Mouse (Mus musculus): Measurements from ENCODE around the gene Dtx4. TPM values are rescaled to one million over a fixed set of nuclear protein-coding genes. Genes with fewer than 3 reads are reported as not detected.

Dtx4 gene
- polyA plus RNA-seq, 1 experiment from 2014 or later: 6.1 TPM

GRCm38 (mm10) chr19:12462851-12463721 is 38.2 kb downstream of the Dtx4 start:
- Histone ChIP-seq H3K4me1 (ENCODE audit: insufficient read depth, low read length) (no peaks in the 10 kb centered on the region), H3K4me3 (ENCODE audit: low read length) (no peak overlapping the region), H3K27ac (ENCODE audit: low read length) (no peak overlapping the region), H3K27me3 (ENCODE audit: insufficient read depth, low read length) (no peaks in the 10 kb centered on the region), H3K36me3 (ENCODE audit: insufficient read depth, low read length) (no peaks in the 10 kb centered on the region), H3K4me2 (replicated peaks; ENCODE audit: low read depth, low read length) (no peak overlapping the region), H3K9ac (replicated peaks; ENCODE audit: low read length) (no peak overlapping the region), H3K9me3 (ENCODE audit: low read length) (no peaks in the 10 kb centered on the region)
- no peak for ATAC-seq (ENCODE audit: low FRiP score, low TSS enrichment)
- 69% methylated on average over 7 of the region's 7 CpGs for WGBS

GRCm38 (mm10) chr19:12460282-12461249 is 40.7 kb downstream of the Dtx4 start, which contains the start of gene Mpeg1:
Gene Mpeg1 (plus strand): TSS chr19:12460779.
- WGBS: 77% methylated on average over 11 of the region's 11 CpGs
- Histone ChIP-seq H3K27me3 (ENCODE audit: insufficient read depth, low read length) (no peaks in the 10 kb centered on the region), H3K4me2 (replicated peaks; ENCODE audit: low read depth, low read length) (no peak within 1 kb of the TSS), H3K27ac (ENCODE audit: low read length) (no peak within 1 kb of the TSS), H3K36me3 (ENCODE audit: insufficient read depth, low read length) (no peaks in the 10 kb centered on the region), H3K4me3 (ENCODE audit: low read length) (no peak within 1 kb of the TSS), H3K9me3 (ENCODE audit: low read length) (no peaks in the 10 kb centered on the region), H3K9ac (replicated peaks; ENCODE audit: low read length) (no peak within 1 kb of the TSS), H3K4me1 (ENCODE audit: insufficient read depth, low read length) (no peaks in the 10 kb centered on the region)
- no peak for ATAC-seq (ENCODE audit: low FRiP score, low TSS enrichment)

GRCm38 (mm10) chr19:12459516-12459915 is 41.7 kb downstream of the Dtx4 start:
- H3K36me3 ChIP-seq (ENCODE audit: insufficient read depth, low read length): no peaks in the 10 kb centered on the region
- H3K27ac ChIP-seq (ENCODE audit: low read length): no peak overlapping the region
- 56% methylated on average over 4 of the region's 4 CpGs for WGBS
- no peak overlapping the region for H3K9ac ChIP-seq (replicated peaks; ENCODE audit: low read length)
- no peak overlapping the region for H3K4me2 ChIP-seq (replicated peaks; ENCODE audit: low read depth, low read length)
- H3K27me3 ChIP-seq (ENCODE audit: insufficient read depth, low read length): no peaks in the 10 kb centered on the region
- H3K9me3 ChIP-seq (ENCODE audit: low read length): no peaks in the 10 kb centered on the region
- H3K4me1 ChIP-seq (ENCODE audit: insufficient read depth, low read length): no peaks in the 10 kb centered on the region
- no peak for ATAC-seq (ENCODE audit: low FRiP score, low TSS enrichment)
- H3K4me3 ChIP-seq (ENCODE audit: low read length): no peak overlapping the region

- no peaks in the 10 kb centered on the region for H3K4me1 ChIP-seq (ENCODE audit: insufficient read depth, low read length)
- ATAC-seq (ENCODE audit: low FRiP score, low TSS enrichment): peak; percentile 46; the same call in 1 of the 2 replicates
- no peaks in the 10 kb centered on the region for H3K27me3 ChIP-seq (ENCODE audit: insufficient read depth, low read length)
- H3K4me2 ChIP-seq (replicated peaks; ENCODE audit: low read depth, low read length): peak overlapping the region; percentile 38
- H3K9ac ChIP-seq (replicated peaks; ENCODE audit: low read length): no peak overlapping the region
- 0 out of 2 replicates have a peak overlapping the region, but pooled peaks have one; percentile 12 for H3K4me3 ChIP-seq (ENCODE audit: low read length)
- WGBS: 35% methylated on average over 12 of the region's 12 CpGs
- H3K36me3 ChIP-seq (ENCODE audit: insufficient read depth, low read length): no peaks in the 10 kb centered on the region
- H3K9me3 ChIP-seq (ENCODE audit: low read length): no peaks in the 10 kb centered on the region
- H3K27ac ChIP-seq (ENCODE audit: low read length): 0 out of 2 replicates have a peak overlapping the region, but pooled peaks have one; percentile 1
Measured at GRCm38 (mm10) chr19:12457401-12458066, 43.7 kb downstream of the Dtx4 start.

GRCm38 (mm10) chr19:12445014-12445413 is 56.2 kb downstream of the Dtx4 start:
- no peaks in the 10 kb centered on the region for H3K27me3 ChIP-seq (ENCODE audit: insufficient read depth, low read length)
- 81% methylated on average over 3 of the region's 3 CpGs for whole genome bisulfite sequencing
- no peaks in the 10 kb centered on the region for H3K36me3 ChIP-seq (ENCODE audit: insufficient read depth, low read length)

GRCm38 (mm10) chr19:12442560-12442959 is 58.7 kb downstream of the Dtx4 start:
- no peak overlapping the region for H3K4me3 ChIP-seq (ENCODE audit: low read length)
- H3K27me3 ChIP-seq (ENCODE audit: insufficient read depth, low read length): no peaks in the 10 kb centered on the region
- WGBS: 75% methylated on average over 4 of the region's 4 CpGs
- no peaks in the 10 kb centered on the region for H3K9me3 ChIP-seq (ENCODE audit: low read length)
- no peak overlapping the region for H3K9ac ChIP-seq (replicated peaks; ENCODE audit: low read length)
- H3K4me2 ChIP-seq (replicated peaks; ENCODE audit: low read depth, low read length): no peak overlapping the region
- H3K36me3 ChIP-seq (ENCODE audit: insufficient read depth, low read length): no peaks in the 10 kb centered on the region
- no peaks in the 10 kb centered on the region for H3K4me1 ChIP-seq (ENCODE audit: insufficient read depth, low read length)
- no peak overlapping the region for H3K27ac ChIP-seq (ENCODE audit: low read length)
- no peak for ATAC-seq (ENCODE audit: low FRiP score, low TSS enrichment)

More at GRCm38 (mm10) chr19:12445014-12445413, 56.2 kb downstream of the Dtx4 start:
- no peak overlapping the region for H3K4me3 ChIP-seq (ENCODE audit: low read length)
- no peak overlapping the region for H3K27ac ChIP-seq (ENCODE audit: low read length)
- no peaks in the 10 kb centered on the region for H3K9me3 ChIP-seq (ENCODE audit: low read length)
- no peaks in the 10 kb centered on the region for H3K4me1 ChIP-seq (ENCODE audit: insufficient read depth, low read length)
- no peak overlapping the region for H3K4me2 ChIP-seq (replicated peaks; ENCODE audit: low read depth, low read length)
- no peak overlapping the region for H3K9ac ChIP-seq (replicated peaks; ENCODE audit: low read length)
- ATAC-seq (ENCODE audit: low FRiP score, low TSS enrichment): no peak

GRCm38 (mm10) chr19:12440103-12440725 is 61.0 kb downstream of the Dtx4 start:
- no peak overlapping the region for H3K9ac ChIP-seq (replicated peaks; ENCODE audit: low read length)
- no peaks in the 10 kb centered on the region for H3K4me1 ChIP-seq (ENCODE audit: insufficient read depth, low read length)
- H3K9me3 ChIP-seq (ENCODE audit: low read length): no peaks in the 10 kb centered on the region
- no peak overlapping the region for H3K4me3 ChIP-seq (ENCODE audit: low read length)
- WGBS: 83% methylated on average over 5 of the region's 5 CpGs
- no peak for ATAC-seq (ENCODE audit: low FRiP score, low TSS enrichment)
- no peak overlapping the region for H3K4me2 ChIP-seq (replicated peaks; ENCODE audit: low read depth, low read length)
- H3K27me3 ChIP-seq (ENCODE audit: insufficient read depth, low read length): no peaks in the 10 kb centered on the region
- no peaks in the 10 kb centered on the region for H3K36me3 ChIP-seq (ENCODE audit: insufficient read depth, low read length)
- no peak overlapping the region for H3K27ac ChIP-seq (ENCODE audit: low read length)

- H3K9ac ChIP-seq (replicated peaks; ENCODE audit: low read length): no peak overlapping the region
- no peaks in the 10 kb centered on the region for H3K27me3 ChIP-seq (ENCODE audit: insufficient read depth, low read length)
- H3K9me3 ChIP-seq (ENCODE audit: low read length): no peaks in the 10 kb centered on the region
- no peak overlapping the region for H3K27ac ChIP-seq (ENCODE audit: low read length)
- no peak overlapping the region for H3K4me2 ChIP-seq (replicated peaks; ENCODE audit: low read depth, low read length)
- no peaks in the 10 kb centered on the region for H3K4me1 ChIP-seq (ENCODE audit: insufficient read depth, low read length)
- no peak for ATAC-seq (ENCODE audit: low FRiP score, low TSS enrichment)
- no peaks in the 10 kb centered on the region for H3K36me3 ChIP-seq (ENCODE audit: insufficient read depth, low read length)
- no peak overlapping the region for H3K4me3 ChIP-seq (ENCODE audit: low read length)
- WGBS: 50% methylated on average over 1 of the region's 1 CpGs
Measured at GRCm38 (mm10) chr19:12439581-12439980, 61.7 kb downstream of the Dtx4 start.

All from kidney, embryonic 16.5 days (tissue).